Mouse (Mus musculus) lung, embryonic 16.5 days (tissue): Measurements from ENCODE around the gene Ephb2. TPM values are rescaled to one million over a fixed set of nuclear protein-coding genes. Genes with fewer than 3 reads are reported as not detected.
A peak's percentile ranks its signal among the peaks of the same experiment; 100 is the strongest.

Source experiments
- ATAC-seq: fragments of 200-750 bp; cut with Nextera tagmentation; 2 replicates; pipeline ENCODE4 v1.8.0; 2017; ENCODE audit warnings: low read depth, mild to moderate bottlenecking, moderate library complexity
- H3K27ac ChIP-seq: fragments of 300-500 bp; sonication (generic); 2 replicates; pipeline ENCODE4 v1.5.1; 2014; ENCODE audit warnings: mild to moderate bottlenecking, control low read depth, low read length
- H3K27me3 ChIP-seq: fragments of 300-500 bp; sonication (generic); 2 replicates; pipeline ENCODE4 v1.6.1; 2014; ENCODE audit warnings: low read depth, low read length, mixed read lengths; ENCODE audit not compliant: control insufficient read depth, insufficient read depth
- H3K36me3 ChIP-seq: fragments of 300-500 bp; sonication (generic); 2 replicates; pipeline ENCODE4 v1.6.1; 2014; ENCODE audit warnings: low read length; ENCODE audit not compliant: control insufficient read depth, insufficient read depth
- H3K4me1 ChIP-seq: fragments of 300-500 bp; sonication (generic); replicated peaks from 2 replicates; pipeline ENCODE4 v1.6.1; 2014; ENCODE audit warnings: low read length, mixed read lengths; ENCODE audit not compliant: control insufficient read depth, insufficient read depth
- H3K4me2 ChIP-seq: fragments of 300-500 bp; sonication (generic); 2 replicates; pipeline ENCODE4 v1.6.1; 2014; ENCODE audit warnings: low read depth, low read length, control low read depth
- H3K4me3 ChIP-seq: fragments of 300-500 bp; sonication (generic); 2 replicates; pipeline ENCODE4 v1.5.1; 2014; ENCODE audit warnings: mild to moderate bottlenecking, low read length, control low read depth
- H3K9ac ChIP-seq: fragments of 300-500 bp; sonication (generic); 2 replicates; pipeline ENCODE4 v1.6.1; 2014; ENCODE audit warnings: low read length, control low read depth
- H3K9me3 ChIP-seq: fragments of 300-500 bp; sonication (generic); 2 replicates; pipeline ENCODE4 v1.6.1; 2016; ENCODE audit warnings: low read length; ENCODE audit not compliant: control insufficient read depth
- WGBS: fragments of 180-500 bp; shearing (Covaris S2); extraction: QIAGEN DNeasy Blood & Tissue Kit; methylation state at CpG from one replicate; pipeline ENCODE4 v1.1.7; 2014; 5-methylcytosine and 5-hydroxymethylcytosine counted together
- polyA plus RNA-seq: library from polyadenylated mRNA; unstranded; fragments of >200 nt; fragmentation: Nextera tagmentation; extraction: Ambion mirVana; gene quantifications from 2 replicates; pipeline ENCODE4 v1.2.1, GENCODE M21; 2015

Ephb2 gene
- polyA plus RNA-seq, 1 experiment from 2014 or later = 1.5 TPM

DNA sequence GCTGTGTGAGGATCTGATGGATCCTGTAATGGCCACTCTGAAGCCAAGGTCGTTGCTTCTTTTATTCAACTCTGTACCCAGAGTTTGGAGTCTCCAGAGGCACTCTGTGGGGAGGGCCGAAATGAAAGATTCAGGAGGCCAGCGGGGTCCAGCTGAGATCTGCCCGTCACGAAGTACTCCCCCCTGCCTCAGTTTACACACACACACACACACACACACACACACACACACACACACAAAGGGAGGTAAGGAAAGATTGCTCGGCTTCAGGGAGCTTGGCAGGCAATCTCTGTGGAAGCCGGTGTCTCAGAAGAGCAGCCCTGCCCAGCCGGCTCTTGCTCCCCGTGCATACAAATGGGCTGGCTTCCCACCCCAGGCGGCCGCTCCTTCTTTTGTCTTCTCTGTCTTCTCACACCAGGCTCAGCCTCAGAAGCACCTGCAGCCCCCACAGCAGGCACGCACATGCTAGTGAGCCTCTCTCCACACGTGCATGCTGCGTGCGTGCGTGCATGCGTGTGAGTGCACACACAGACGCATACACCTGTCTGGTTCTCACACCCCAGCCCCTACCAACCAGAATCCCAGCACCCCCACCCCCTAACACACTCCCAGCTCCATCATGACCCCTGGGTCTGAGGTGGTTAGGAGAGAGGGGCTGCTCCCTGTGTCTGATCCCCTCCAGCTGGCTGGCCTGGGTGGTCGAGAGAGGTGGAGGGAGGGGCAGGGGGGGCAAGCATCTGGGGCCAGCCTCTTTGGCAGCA is 85.0 kb downstream of the Ephb2 start:
- Histone ChIP-seq H3K4me2 (no peak overlapping the region), H3K4me3 (no peak overlapping the region), H3K9ac (no peak overlapping the region), H3K27ac (no peak overlapping the region), H3K27me3 (no peaks in the 10 kb centered on the region; the same call in 1 of the 2 replicates), H3K36me3 (no peaks in the 10 kb centered on the region), H3K9me3 (no peaks in the 10 kb centered on the region), H3K4me1 (peaks cover 25% of the 10 kb centered on the region)
- no peak for ATAC-seq
- 27% methylated on average over 19 of the region's 19 CpGs for WGBS

DNA sequence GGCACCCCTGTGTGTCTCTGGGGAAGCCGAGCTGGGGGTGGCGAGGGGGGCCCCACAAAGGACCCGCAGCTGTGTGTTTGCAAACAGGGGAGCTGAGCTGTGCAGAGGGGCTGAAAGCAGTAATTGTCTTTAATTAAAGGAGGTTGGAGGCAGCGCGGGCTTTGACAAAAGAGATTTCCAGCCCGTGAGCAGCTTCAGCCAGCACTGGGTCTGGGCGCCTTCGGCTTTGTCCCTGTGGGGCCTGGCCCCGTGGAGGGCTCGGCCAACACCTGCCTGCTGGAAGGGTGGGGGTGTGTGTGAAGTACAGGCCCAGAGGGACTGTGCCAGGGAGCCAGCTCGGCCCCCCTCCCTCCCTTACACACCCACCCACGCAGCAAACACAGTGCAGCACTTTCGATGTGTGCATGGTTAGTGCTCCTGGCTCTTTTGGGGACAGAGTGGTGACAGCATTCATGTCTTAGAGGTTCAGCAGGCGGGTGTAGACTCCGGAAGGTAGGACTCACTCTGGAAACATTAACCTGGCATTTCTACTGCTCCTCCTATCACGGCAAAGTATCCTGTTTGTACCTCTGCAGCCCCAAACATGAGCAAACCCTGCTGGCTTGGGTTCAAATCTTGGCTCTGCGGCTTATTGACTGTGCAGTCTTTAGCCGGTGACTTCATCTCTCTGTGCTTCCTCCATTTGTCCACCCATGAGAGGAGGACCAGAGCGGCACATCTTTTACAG is 85.8 kb downstream of the Ephb2 start:
- Histone ChIP-seq H3K27ac (no peak overlapping the region), H3K36me3 (no peaks in the 10 kb centered on the region), H3K9ac (no peak overlapping the region), H3K4me3 (no peak overlapping the region), H3K9me3 (no peaks in the 10 kb centered on the region), H3K27me3 (no peaks in the 10 kb centered on the region), H3K4me1 (peaks cover 17% of the 10 kb centered on the region), H3K4me2 (no peak overlapping the region)
- 54% methylated on average over 19 of the region's 19 CpGs for WGBS
- peak; percentile 34; the same call in 1 of the 2 replicates for ATAC-seq

DNA sequence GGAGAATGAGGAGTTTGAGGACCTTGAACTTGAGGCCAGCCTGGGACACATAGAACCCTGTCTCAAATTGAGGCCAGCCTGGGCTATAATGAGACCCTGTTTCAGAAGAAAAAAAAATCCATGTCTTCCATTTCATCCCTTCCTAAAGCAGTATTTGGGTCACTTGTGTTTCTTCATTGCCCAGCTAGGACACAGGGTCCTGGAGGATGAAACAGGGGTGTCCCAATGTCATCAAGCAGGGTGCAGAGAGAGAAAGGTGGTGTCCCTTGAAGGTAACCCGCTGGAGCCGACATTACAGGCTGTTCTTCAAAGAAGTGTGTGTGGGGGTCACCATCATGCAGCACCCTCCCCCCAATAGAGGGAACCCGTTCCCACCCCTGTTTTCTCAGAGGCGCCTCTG is 86.4 kb downstream of the Ephb2 start:
- 51% methylated on average over 4 of the region's 4 CpGs for WGBS
- no peak for ATAC-seq
- no peak overlapping the region for H3K9ac ChIP-seq
- no peak overlapping the region for H3K27ac ChIP-seq
- no peaks in the 10 kb centered on the region for H3K9me3 ChIP-seq
- H3K4me2 ChIP-seq = no peak overlapping the region
- peaks cover 16% of the 10 kb centered on the region; the same call in 1 of the 2 replicates for H3K4me1 ChIP-seq
- H3K4me3 ChIP-seq = no peak overlapping the region
- H3K27me3 ChIP-seq = no peaks in the 10 kb centered on the region
- H3K36me3 ChIP-seq = no peaks in the 10 kb centered on the region

DNA sequence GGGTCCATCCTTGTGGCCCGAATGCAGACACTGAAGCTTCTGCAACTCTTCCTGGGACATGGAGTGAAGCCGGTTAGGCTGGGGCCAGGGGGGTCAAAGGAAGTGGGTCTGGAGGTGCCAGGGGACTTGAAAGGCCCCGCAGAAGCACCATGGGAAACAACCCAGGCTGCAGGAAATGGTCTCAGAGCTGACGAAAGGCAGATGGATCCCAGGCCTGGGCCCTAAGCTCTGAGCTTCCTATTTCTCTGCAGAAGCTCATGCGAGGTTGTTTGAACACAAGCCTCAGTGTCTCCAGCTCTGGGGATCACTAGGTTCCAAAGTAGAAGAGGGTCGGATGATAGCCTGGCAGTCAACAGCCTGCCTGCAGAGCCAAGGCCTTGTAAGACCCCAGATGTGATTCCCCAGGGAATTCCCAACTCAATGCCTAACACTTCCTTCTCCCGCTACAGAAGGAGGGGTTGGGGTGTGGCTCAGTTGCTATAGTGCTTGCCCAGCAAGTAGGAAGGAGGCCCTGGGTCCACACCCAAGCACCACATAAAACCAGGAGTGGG is 86.9 kb downstream of the Ephb2 start:
- H3K27ac ChIP-seq = no peak overlapping the region
- peaks cover 16% of the 10 kb centered on the region; the same call in 1 of the 2 replicates for H3K4me1 ChIP-seq
- WGBS = 46% methylated on average over 7 of the region's 7 CpGs
- H3K27me3 ChIP-seq = no peaks in the 10 kb centered on the region
- peak; percentile 21; the same call in 1 of the 2 replicates for ATAC-seq
- H3K36me3 ChIP-seq = no peaks in the 10 kb centered on the region
- no peak overlapping the region for H3K9ac ChIP-seq
- no peak overlapping the region for H3K4me3 ChIP-seq
- H3K4me2 ChIP-seq = no peak overlapping the region
- no peaks in the 10 kb centered on the region for H3K9me3 ChIP-seq

DNA sequence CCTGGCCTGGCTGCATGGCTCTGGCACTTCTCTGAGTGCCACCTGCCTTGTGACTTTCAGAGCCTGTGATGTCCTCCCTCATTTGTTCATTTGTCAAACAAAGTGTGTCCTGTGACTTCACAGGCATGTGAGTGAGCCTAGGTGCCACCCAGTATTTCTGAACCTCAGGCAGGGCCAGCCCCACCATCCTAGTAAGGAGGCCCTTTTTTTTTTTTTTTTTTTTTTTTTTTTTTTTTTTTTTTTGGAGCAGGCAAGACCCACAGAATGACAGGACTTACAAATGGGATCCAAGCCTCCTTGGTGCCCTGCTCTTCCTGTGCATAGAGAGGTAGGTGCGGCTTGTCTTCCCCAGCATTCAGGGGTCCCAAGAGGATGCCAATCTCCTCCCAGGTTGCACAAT is 89.3 kb downstream of the Ephb2 start:
- ATAC-seq = no peak
- H3K27me3 ChIP-seq = no peaks in the 10 kb centered on the region
- no peak overlapping the region for H3K4me2 ChIP-seq
- H3K27ac ChIP-seq = no peak overlapping the region
- H3K4me3 ChIP-seq = no peak overlapping the region
- H3K36me3 ChIP-seq = no peaks in the 10 kb centered on the region
- peaks cover 27% of the 10 kb centered on the region for H3K4me1 ChIP-seq
- H3K9me3 ChIP-seq = no peaks in the 10 kb centered on the region
- 78% methylated on average over 1 of the region's 1 CpGs for WGBS
- no peak overlapping the region for H3K9ac ChIP-seq

DNA sequence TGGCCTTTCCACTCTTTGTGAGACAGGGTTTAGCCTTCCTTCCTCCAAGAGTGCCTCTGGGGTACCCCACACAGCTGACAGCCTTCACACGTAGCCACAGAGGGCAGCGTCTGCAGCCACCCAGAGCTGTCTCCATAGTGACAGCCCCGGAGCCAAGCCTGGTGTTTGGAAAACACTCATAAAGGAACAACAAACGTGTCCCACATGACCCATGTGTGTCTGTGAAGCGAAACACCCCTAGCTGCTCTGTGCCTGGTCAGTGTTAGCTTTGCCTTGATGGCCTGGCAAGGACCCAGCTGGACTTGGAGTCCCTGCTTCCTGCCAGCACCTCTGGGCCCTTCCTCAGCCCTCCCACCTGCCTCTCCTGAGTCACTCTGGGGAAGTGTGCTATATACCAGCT is 93.1 kb downstream of the Ephb2 start:
- ATAC-seq = peak; percentile 76
- Histone ChIP-seq H3K27me3 (no peaks in the 10 kb centered on the region), H3K36me3 (no peaks in the 10 kb centered on the region), H3K9ac (no peak overlapping the region), H3K9me3 (no peaks in the 10 kb centered on the region), H3K4me3 (no peak overlapping the region), H3K4me1 (peaks cover 17% of the 10 kb centered on the region), H3K4me2 (no peak overlapping the region), H3K27ac (peak overlapping the region; percentile 37; the same call in 1 of the 2 replicates)
- 9% methylated on average over 5 of the region's 5 CpGs for WGBS

DNA sequence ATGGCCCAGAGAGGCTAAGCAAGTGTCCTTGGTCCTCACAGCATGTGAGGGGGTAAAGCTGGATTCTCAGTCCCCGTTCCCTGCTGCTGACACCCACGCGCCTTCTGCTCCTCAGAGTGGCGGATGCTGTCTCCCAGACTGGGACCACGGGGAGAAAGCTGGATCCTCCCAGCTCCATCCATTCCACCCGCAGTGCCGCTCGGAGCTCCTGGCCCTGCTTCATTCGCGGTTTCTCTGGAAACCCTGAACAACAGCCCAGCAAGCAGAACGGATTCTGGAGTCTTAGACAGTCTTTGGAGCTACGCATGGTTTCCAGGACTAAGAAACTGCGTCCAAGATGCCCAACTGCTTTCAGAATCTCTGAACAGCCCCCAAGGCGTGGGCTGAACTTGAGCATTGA is 93.9 kb downstream of the Ephb2 start:
- Histone ChIP-seq H3K4me2 (no peak overlapping the region), H3K36me3 (no peaks in the 10 kb centered on the region), H3K9me3 (no peaks in the 10 kb centered on the region), H3K27ac (no peak overlapping the region), H3K4me3 (no peak overlapping the region), H3K9ac (no peak overlapping the region), H3K4me1 (peaks cover 17% of the 10 kb centered on the region), H3K27me3 (no peaks in the 10 kb centered on the region)
- no peak for ATAC-seq
- WGBS = 57% methylated on average over 14 of the region's 14 CpGs

DNA sequence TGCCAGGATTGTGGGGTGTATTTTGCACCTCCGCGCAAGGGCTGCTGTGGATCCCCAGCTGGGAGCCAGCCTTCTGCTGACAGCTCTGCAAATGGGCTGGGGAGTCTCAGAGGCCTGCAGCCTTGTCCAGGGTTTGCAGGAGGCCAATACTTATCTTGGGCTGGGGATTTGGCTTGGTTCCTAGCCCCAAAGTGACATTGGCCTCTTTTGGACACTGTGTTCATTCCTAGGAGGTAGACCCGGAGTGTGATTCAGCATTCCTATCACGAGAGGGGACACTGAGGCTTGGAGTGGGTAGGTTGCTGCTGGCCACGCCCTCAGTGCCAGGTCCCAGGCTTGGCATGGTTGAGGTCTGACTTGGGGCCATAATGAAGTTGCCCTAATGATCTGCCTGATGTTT is 94.8 kb downstream of the Ephb2 start:
- H3K9ac ChIP-seq = no peak overlapping the region
- no peak for ATAC-seq
- no peaks in the 10 kb centered on the region for H3K9me3 ChIP-seq
- no peak overlapping the region for H3K4me3 ChIP-seq
- H3K4me2 ChIP-seq = no peak overlapping the region
- WGBS = 71% methylated on average over 5 of the region's 5 CpGs
- no peak overlapping the region for H3K27ac ChIP-seq
- H3K36me3 ChIP-seq = no peaks in the 10 kb centered on the region
- no peaks in the 10 kb centered on the region for H3K27me3 ChIP-seq
- peaks cover 17% of the 10 kb centered on the region for H3K4me1 ChIP-seq

DNA sequence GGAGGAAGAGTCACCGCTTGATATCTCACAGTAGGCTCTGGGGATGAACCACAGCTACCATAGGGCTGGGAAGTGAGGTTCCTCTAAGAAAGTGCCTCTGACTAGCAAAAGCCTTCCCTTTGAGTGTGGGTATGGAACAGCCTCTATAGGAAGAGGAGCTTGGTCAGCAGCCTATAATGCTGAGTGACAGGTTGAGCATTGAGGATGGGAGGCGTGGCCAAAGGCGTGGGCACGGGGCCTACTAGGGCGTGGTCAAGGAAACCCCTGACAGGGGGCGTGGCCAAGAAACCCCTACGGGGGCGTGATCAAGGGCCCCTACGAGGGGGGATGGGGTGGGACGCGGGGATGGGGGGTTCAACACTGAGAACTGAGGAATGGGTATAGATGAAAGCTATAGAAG is 96.6 kb downstream of the Ephb2 start:
- no peak for ATAC-seq
- WGBS = 29% methylated on average over 11 of the region's 11 CpGs
- no peak overlapping the region for H3K9ac ChIP-seq

More for the DNA sequence above, 96.6 kb downstream of the Ephb2 start:
- H3K4me2 ChIP-seq = no peak overlapping the region
- H3K4me1 ChIP-seq = peaks cover 20% of the 10 kb centered on the region
- no peaks in the 10 kb centered on the region for H3K27me3 ChIP-seq
- H3K4me3 ChIP-seq = no peak overlapping the region
- H3K27ac ChIP-seq = no peak overlapping the region
- H3K9me3 ChIP-seq = no peaks in the 10 kb centered on the region
- H3K36me3 ChIP-seq = no peaks in the 10 kb centered on the region
